Mouse (Mus musculus) testis, adult 2 months (tissue): ENCODE data around the gene Clec1b.

Experiments
- CTCF ChIP-seq: fragments of 200-500 bp; IDR thresholded peaks from 2 replicates; pipeline ENCODE4 v1.5.1; 2012; ENCODE audit warnings: low read depth, mild to moderate bottlenecking, inconsistent platforms, low read length, moderate library complexity; ENCODE audit not compliant: control insufficient read depth, insufficient read depth, insufficient replicate concordance
- POLR2A ChIP-seq: fragments of 200-500 bp; IDR thresholded peaks from 2 replicates; pipeline ENCODE4 v1.6.1; 2012; ENCODE audit warnings: low read depth, mild to moderate bottlenecking, inconsistent platforms, low read length, moderate library complexity; ENCODE audit not compliant: control insufficient read depth

GRCm38 (mm10) chr6:129422311-129422710 is 25.2 kb downstream of the Clec1b start:
- TF ChIP-seq CTCF, result no peak
- TF ChIP-seq POLR2A, result no peak
